Mouse (Mus musculus) cerebellum, adult 2 months (tissue): ENCODE measurements around the gene 4930578C19Rik. TPM values are rescaled to one million over a fixed set of nuclear protein-coding genes. Genes with fewer than 3 reads are reported as not detected.

ENCODE experiments used
- DNase-seq, 2 experiments: peaks; one replicate each; pipeline ENCODE4 v3.0.0; 2021
- H3K27ac ChIP-seq: fragments of 200-500 bp; 2 replicates; pipeline ENCODE4 v1.5.1; 2012; ENCODE audit warnings: low read length, control low read depth, inconsistent platforms; ENCODE audit not compliant: insufficient read depth
- H3K27me3 ChIP-seq: fragments of 200-500 bp; 2 replicates; pipeline ENCODE4 v1.6.1; 2012; ENCODE audit warnings: inconsistent platforms, mild to moderate bottlenecking, low read length, moderate library complexity; ENCODE audit not compliant: control insufficient read depth, insufficient read depth
- H3K4me1 ChIP-seq: fragments of 200-500 bp; 2 replicates; pipeline ENCODE4 v1.6.1; 2011; ENCODE audit warnings: low read length; ENCODE audit not compliant: control insufficient read depth, insufficient read depth
- H3K4me3 ChIP-seq: fragments of 200-500 bp; replicated peaks from 2 replicates; pipeline ENCODE3; 2011; ENCODE audit warnings: mild to moderate bottlenecking, low read depth, low read length, control low read depth; ENCODE audit not compliant: insufficient read depth
- CTCF ChIP-seq: fragments of 200-500 bp; IDR thresholded peaks from 2 replicates; pipeline ENCODE4 v1.5.1; 2011; ENCODE audit warnings: low read depth, mild to moderate bottlenecking, control low read depth, low read length, moderate library complexity, borderline replicate concordance; ENCODE audit not compliant: insufficient read depth
- POLR2A ChIP-seq: fragments of 200-500 bp; IDR thresholded peaks from 2 replicates; pipeline ENCODE4 v1.6.1; 2011; ENCODE audit warnings: low read length, control low read depth, borderline replicate concordance; ENCODE audit not compliant: insufficient read depth
- WGBS: fragments of 180-500 bp; shearing (Covaris S2); methylation state at CpG from one replicate; pipeline ENCODE4 v1.1.7; 2018; 5-methylcytosine and 5-hydroxymethylcytosine counted together
- polyA plus RNA-seq: library from polyadenylated mRNA; depleted of rRNA; stranded (reverse); fragments of >200 nt; gene quantifications from 2 replicates; pipeline ENCODE4 v1.2.3, GENCODE M21; 2012; rRNA removed

The 4930578C19Rik gene
- 1.2 and 1.4 TPM in 2 replicates for polyA plus RNA-seq

GRCm38 (mm10) chrX:18461198-18461601, at the start of gene 4930578C19Rik:
TSS of gene 4930578C19Rik (minus strand) at chrX:18461397.
- H3K4me3 ChIP-seq = no peak within 1 kb of the TSS
- no peaks in the 10 kb centered on the region for H3K27me3 ChIP-seq
- no peak for TF ChIP-seq CTCF
- TF ChIP-seq POLR2A = no peak
- H3K27ac ChIP-seq = no peak within 1 kb of the TSS
- no peak for DNase-seq
- WGBS = 84% methylated on average over 8 of the region's 8 CpGs
- no peaks in the 10 kb centered on the region for H3K4me1 ChIP-seq

- TF ChIP-seq POLR2A = no peak
- no peak for TF ChIP-seq CTCF
- 44% methylated on average over 1 of the region's 1 CpGs for WGBS
These were observed 6.5 kb upstream of the 4930578C19Rik start for GRCm38 (mm10) chrX:18467690-18468089.

GRCm38 (mm10) chrX:18462879-18463278, 1.7 kb upstream of the 4930578C19Rik start:
- no peaks in the 10 kb centered on the region for H3K27me3 ChIP-seq
- no peaks in the 10 kb centered on the region for H3K4me1 ChIP-seq
- 100% methylated on average over 1 of the region's 1 CpGs for whole genome bisulfite sequencing
- H3K4me3 ChIP-seq = no peak overlapping the region
- H3K27ac ChIP-seq = no peak overlapping the region
- DNase-seq = no peak
- TF ChIP-seq CTCF (no peak), POLR2A (no peak)

More at GRCm38 (mm10) chrX:18467690-18468089, 6.5 kb upstream of the 4930578C19Rik start:
- Histone ChIP-seq H3K4me1 (no peaks in the 10 kb centered on the region), H3K4me3 (no peak overlapping the region), H3K27me3 (no peaks in the 10 kb centered on the region), H3K27ac (no peak overlapping the region)
- no peak for DNase-seq

- 55% methylated on average over 1 of the region's 1 CpGs for WGBS
These were observed 9.6 kb downstream of the 4930578C19Rik start for GRCm38 (mm10) chrX:18451559-18451958.

GRCm38 (mm10) chrX:18442066-18442465, 19.1 kb downstream of the 4930578C19Rik start:
- Histone ChIP-seq H3K4me1 (no peaks in the 10 kb centered on the region), H3K4me3 (no peak overlapping the region), H3K27ac (no peak overlapping the region), H3K27me3 (no peaks in the 10 kb centered on the region)
- WGBS = 12% methylated on average over 5 of the region's 5 CpGs
- DNase-seq = peak; percentile 60 to 77
- TF ChIP-seq POLR2A = no peak
- peak; percentile 49; the same call in 1 of the 2 replicates for TF ChIP-seq CTCF

More at GRCm38 (mm10) chrX:18451559-18451958, 9.6 kb downstream of the 4930578C19Rik start:
- peak; percentile 37 to 58 for DNase-seq
- no peaks in the 10 kb centered on the region for H3K4me1 ChIP-seq
- no peak overlapping the region for H3K27ac ChIP-seq
- TF ChIP-seq POLR2A (no peak), CTCF (no peak)
- no peak overlapping the region for H3K4me3 ChIP-seq
- no peaks in the 10 kb centered on the region for H3K27me3 ChIP-seq

- TF ChIP-seq POLR2A (no peak), CTCF (no peak)
- no peak overlapping the region for H3K27ac ChIP-seq
- no peak for DNase-seq
- H3K4me1 ChIP-seq = peaks cover 7% of the 10 kb centered on the region; the same call in 1 of the 2 replicates
- no peak overlapping the region for H3K4me3 ChIP-seq
- WGBS = 87% methylated on average over 3 of the region's 3 CpGs
- no peaks in the 10 kb centered on the region for H3K27me3 ChIP-seq
These were observed 35.7 kb downstream of the 4930578C19Rik start for GRCm38 (mm10) chrX:18425451-18425850.

GRCm38 (mm10) chrX:18423206-18423605, 38.0 kb downstream of the 4930578C19Rik start:
- 91% methylated on average over 4 of the region's 4 CpGs for WGBS
- Histone ChIP-seq H3K4me1 (peaks cover 14% of the 10 kb centered on the region; the same call in 1 of the 2 replicates), H3K27ac (no peak overlapping the region), H3K4me3 (no peak overlapping the region), H3K27me3 (no peaks in the 10 kb centered on the region)
- no peak for DNase-seq
- TF ChIP-seq POLR2A (no peak), CTCF (no peak)

- Histone ChIP-seq H3K4me1 (peaks cover 14% of the 10 kb centered on the region; the same call in 1 of the 2 replicates), H3K4me3 (no peak overlapping the region), H3K27ac (peak overlapping the region; percentile 98), H3K27me3 (no peaks in the 10 kb centered on the region)
- peak; percentile 60 to 74 for DNase-seq
- 28% methylated on average over 4 of the region's 4 CpGs for WGBS
- no peak for TF ChIP-seq POLR2A
- no peak for TF ChIP-seq CTCF
These were observed 40.9 kb downstream of the 4930578C19Rik start for GRCm38 (mm10) chrX:18420161-18420784.
